Mouse (Mus musculus): ENCODE data around the gene Naip2. TPM values are rescaled to one million over a fixed set of nuclear protein-coding genes. Genes with fewer than 3 reads are reported as not detected.

Naip2 gene
- polyA plus RNA-seq, 1 experiment from 2014 or later, result 0.11 TPM

Other genes starting within 250 kb of the Naip2 start
- 39.2 and 41.8 TPM in 2 replicates for gene Mccc2, start 186.5 kb downstream of the Naip2 start, polyA plus RNA-seq (2015; fragmentation: Nextera tagmentation; extraction: Ambion mirVana)
- gene Bdp1, start 98.0 kb downstream of the Naip2 start, polyA plus RNA-seq (2015; fragmentation: Nextera tagmentation; extraction: Ambion mirVana), result 19.6 and 24.1 TPM in 2 replicates
- 338 and 344 TPM in 2 replicates for gene Serf1, start 94.1 kb downstream of the Naip2 start, polyA plus RNA-seq (2015; fragmentation: Nextera tagmentation; extraction: Ambion mirVana)
- gene Smn1, start 77.2 kb downstream of the Naip2 start, polyA plus RNA-seq (2015; fragmentation: Nextera tagmentation; extraction: Ambion mirVana), result 35.4 and 43.8 TPM in 2 replicates
- 0.09 and 0.21 TPM in 2 replicates for gene Naip5, start 44.2 kb upstream of the Naip2 start, polyA plus RNA-seq (2015; fragmentation: Nextera tagmentation; extraction: Ambion mirVana)
- gene Naip6, start 115.6 kb upstream of the Naip2 start, polyA plus RNA-seq (2015; fragmentation: Nextera tagmentation; extraction: Ambion mirVana), result 0.09 and 0.11 TPM in 2 replicates

Measured in hindbrain, embryonic 16.5 days (tissue).